Mouse (Mus musculus) cerebellum, adult 9-11 months (tissue): ENCODE data around the gene Gm20521.

Source experiments
- DNase-seq: peaks from one replicate; pipeline ENCODE4 v3.0.0; 2022

Gm20521 gene

GRCm38 (mm10) chr14:54894296-54895151 is 11.3 kb downstream of the Gm20521 start:
- no peak for DNase-seq

GRCm38 (mm10) chr14:54897445-54897844 is 14.2 kb downstream of the Gm20521 start:
- DNase-seq = no peak

- DNase-seq = peak; percentile 67
Measured at GRCm38 (mm10) chr14:54900383-54900782, 17.1 kb downstream of the Gm20521 start.

DNA sequence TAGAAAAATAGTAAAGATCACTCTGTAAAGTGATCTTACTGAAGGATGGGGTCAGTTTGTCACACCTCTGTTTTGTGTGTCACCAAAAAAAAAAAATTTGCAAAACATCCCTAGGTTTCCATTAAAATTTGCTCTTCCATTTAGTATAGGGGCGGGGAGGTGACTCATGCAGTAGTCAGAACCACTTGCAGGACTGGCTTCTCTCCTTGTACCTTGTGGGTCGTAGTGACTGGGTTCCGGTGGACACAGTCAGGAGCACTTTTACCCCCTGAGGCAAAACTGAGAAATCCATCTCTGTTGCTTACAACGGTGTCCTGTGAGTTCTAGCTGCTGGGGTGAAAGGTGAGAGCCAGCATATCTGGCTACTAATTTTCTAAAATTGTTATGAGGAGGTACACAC is 20.4 kb downstream of the Gm20521 start:
- no peak for DNase-seq

DNA sequence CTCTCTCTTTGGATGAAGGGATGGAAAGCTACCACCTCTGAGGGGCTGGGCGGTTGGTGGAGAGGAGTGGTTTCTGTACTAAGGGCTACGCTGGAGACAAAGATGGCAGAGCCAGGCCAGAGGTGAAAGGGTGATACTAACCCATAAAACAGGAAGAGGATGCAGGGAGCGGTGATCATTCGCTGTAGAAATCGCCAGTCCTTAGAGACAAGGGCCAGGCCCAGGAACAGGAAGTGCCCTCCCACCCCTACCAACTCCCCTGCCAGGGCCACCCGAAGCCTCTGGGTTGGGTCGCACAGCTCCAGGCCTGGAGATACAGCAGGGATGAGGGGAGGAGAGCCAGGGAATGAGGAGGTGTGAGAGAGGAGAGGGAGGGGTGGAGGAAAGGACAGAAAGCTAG is 25.4 kb downstream of the Gm20521 start:
- no peak for DNase-seq

DNA sequence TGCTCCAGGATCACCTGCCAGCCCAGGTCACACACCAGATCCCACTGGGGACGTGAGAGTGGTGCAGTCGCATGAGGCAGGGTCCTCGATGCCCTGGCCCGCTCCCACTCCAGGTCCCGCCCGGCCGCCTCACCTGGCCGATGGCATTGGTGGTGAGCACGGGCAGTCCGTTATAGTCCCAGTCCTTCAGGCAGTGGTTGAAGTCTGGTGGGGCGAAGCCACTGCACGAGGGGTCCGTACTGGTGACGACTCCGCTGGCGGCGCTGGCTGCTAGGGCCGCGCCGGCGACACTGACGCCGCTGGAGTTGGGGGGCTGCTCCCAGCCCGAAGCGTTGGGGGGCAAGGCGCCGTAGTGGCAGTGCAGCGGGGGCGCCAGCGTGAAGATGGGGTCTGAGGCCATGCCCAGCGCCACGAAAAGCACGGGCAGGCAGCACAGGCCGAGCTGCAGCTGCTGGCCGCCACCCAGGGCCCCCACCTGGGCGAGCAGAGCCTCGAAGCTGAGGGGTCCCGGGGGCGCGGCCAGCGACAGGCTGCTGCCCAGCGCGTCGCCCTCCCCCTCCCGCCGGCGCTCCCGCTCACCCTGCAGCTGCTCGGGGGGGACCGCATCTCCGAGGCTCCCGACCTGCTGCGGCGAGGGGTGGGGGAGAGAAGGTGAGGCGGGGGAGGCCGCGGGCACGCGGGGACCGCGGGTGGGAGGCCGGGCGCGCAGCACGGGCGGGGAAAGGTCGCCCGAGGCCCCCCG is 29.0 kb downstream of the Gm20521 start:
- DNase-seq = peak; percentile 61

DNA sequence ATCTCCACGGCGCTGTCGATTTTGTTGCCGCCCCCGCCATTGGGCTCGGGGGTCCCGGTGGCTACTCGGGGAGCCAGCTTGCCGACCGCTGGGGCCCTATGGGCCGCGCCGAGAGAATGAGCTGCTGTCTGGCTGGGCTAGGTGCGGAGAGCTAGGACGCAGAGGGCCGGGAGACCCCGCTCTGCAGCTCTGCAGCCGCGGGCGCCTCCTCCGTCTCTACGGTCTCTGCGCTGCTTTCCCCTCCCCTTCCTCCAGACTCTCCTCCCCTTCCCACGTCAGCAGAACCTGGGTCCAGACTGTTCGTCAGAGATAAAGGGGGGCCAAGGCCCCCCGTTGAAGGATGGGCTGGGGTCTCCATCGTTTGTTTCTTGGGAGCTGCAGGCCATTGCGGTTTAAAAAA is 29.6 kb downstream of the Gm20521 start, which contains the start of gene Slc22a17:
Gene Slc22a17, minus strand, starts transcription at position 247 of the 400 bp plus-strand sequence.
- peak; percentile 86 for DNase-seq

DNA sequence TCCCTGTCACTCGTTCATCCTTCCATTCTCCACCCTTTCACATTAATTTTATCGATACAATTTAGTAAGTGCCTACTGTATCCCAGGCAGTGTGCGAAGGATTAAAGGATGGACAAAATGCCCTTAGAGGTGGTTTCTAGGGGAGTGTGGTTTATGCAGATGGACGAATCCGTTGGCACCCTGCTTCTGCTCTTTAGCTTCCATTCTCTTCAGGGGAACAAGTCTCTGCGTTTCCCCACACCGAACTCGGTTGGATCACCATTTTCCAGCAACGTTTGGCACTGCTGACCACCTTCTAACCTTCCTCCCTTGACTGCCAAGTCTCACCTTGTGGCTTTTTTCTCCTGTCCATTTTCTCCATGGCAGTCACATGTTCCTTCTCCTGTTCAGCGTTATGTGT is 30.1 kb downstream of the Gm20521 start:
- DNase-seq = peak; percentile 48

DNA sequence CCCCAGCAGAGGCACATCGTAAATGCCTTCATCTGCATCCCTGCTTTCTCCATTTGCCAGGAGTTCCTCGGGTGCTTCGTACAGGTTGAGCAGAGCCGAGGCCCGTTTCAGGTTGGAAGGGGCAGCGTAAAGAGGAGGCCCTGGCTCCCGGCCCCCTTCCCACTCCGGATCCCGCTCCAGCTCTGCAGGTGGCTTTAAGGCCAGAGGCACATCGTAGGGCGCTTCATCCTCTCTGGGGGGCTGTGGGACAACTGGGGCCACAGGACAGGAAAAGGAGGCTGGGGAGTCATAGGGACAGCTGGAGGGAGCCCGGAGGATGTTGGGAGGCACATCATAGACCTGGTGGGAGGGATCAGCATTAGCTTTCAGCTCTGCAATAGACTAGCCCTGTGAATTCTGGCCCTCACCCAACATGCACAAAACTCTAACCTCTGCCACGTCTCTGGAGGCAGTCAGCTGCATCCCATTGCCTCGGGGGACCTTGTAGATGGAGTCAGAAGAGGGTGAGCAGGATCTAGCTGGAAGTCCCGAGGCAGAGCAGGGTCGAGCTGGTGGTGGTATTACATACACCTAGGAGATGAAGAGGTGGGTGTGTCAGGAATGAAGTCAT is 36.9 kb downstream of the Gm20521 start:
- no peak for DNase-seq

DNA sequence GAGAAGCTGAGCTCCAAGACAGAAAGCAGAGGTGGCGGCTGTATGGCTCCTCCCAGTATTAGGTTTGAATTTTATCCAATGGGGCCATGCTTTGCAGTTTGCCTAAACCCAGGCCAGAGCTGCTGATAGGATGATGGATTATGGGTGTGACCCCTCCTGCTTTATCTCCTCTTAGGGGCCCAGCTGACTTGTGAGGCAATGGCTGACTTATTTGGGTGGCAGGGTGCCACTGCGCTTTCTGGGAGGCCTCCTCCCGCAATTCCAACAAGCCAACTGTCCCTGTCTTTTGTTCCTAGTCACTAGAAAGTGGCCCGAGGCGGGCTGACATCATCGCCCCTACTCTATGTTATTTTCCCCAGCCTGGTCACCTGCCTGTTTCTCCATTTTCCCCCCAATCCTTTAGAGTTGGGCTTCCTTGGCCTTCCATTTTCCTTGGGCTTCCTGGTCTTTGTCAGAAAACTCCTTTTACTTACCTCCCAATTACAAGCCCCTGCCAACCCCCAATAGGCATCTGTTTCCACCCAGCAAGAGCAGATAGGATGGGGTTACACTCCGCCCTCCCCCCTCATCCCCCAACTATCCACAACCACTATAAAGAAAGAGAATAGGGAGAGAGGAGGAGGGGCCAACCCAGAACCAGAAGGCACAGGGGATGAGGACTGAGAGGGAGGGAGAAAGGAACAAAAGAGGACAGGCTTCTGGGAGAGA is 41.6 kb downstream of the Gm20521 start:
- no peak for DNase-seq

DNA sequence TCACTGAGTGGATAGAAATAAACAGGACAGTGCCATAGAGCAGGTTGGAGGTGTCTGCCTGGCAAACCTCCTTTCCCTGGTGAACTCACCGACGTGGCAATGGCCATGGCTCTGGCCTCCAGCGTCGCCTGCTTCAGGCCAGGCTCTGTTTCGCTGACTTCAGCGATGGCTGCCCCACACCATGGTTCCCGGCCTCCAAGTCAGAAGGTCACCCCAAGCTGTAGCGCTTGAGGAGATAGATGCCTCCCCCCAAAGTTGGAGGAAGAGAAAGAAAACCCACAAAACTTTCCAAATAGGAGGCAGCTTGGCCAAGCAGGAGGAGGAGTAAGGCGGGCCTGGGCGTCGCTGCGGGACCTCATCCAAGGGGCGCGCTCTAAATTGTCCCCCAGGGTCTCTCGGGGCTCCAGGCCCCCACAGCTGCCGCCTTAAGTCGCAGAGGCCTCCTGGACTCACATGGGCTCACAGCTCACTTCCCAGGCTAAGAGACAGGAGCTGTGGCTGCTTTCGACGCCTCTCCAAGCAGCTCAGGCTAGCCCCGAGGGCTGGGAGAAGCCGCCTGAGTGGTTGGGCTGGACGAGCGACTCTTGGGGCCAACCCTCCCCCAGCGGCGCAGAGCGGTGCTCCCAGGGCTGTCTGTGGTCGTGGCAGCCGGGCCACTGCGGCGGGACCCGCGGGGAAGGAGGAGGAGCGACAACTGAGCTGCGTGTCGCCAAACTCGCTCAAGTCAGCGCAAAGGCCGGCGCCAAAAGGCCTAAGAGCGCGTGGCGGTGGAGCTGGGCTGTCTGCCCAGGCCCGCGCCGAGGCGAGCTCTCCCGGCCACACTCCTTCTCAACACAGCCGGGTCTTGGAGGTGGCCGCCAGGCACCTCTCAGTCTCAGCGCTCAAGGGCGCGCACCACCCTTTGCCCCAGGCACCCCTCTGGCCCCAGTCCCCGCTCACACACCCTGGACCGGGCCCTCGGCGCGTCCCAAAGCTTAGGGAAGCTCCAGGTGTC is 42.4 kb downstream of the Gm20521 start, which contains the start of gene Efs:
Gene Efs, minus strand, starts transcription at position 778 of the 994 bp plus-strand sequence.
- DNase-seq = peak; percentile 56

DNA sequence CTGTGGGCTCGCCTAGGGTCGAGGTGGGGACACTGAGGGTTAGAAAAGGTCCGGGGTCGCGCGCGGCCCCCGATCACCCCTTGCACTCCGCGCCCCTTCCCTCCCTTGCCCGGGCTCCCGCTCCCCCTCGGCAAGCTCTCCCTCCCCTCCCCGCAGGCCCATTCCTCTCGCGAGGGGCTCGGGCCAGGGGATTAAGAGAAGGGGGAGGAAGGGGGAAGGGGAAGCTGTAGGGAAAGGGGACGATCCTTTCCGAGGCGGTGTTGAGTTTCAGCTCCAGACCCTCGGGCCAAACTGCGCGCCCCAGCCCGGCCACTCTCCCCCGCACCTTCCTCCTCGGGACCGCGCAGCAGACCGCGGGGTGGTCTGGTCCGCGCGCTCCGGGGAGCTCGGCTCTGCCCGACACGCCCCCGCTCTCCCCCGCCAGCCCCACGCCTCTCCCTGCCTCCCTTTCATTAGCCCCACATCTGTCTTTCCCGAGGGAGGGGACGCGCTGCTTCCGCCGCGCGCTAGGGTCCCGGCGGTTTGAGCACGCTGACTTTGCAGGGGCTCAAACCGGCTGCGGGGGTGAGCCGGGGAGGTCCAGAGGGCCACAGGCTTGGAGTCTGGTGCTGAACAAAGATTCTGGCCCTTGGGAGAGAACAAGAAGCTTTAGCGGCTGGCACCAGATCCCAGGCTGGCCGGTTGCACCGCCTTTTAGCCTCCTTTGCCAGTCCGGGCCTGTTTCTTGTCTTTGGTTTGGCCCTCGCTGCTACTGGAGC is 43.3 kb downstream of the Gm20521 start:
- no peak for DNase-seq

GRCm38 (mm10) chr14:54927296-54927695 is 44.1 kb downstream of the Gm20521 start:
- no peak for DNase-seq

GRCm38 (mm10) chr14:54929801-54930200 is 46.6 kb downstream of the Gm20521 start:
- DNase-seq = no peak

DNA sequence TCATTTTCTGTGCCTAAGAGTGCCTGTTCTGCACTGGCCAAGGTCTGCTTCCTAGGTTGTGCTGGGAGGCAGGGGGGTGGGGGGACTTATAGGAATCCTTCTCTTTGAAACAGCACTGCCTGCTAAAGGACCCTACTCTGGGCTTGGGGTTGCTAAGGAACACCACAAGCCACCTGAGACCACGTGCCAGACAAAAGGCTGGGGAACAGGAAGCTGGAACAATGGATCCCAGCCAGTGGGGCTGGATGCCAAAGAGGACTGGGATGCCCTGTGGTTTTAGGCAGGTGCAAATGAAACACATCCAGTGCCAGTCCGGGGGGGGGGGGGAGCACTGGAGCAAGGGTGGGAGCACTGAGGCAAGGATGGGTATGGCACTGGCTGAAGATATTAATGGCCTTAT is 47.2 kb downstream of the Gm20521 start:
- DNase-seq = no peak

DNA sequence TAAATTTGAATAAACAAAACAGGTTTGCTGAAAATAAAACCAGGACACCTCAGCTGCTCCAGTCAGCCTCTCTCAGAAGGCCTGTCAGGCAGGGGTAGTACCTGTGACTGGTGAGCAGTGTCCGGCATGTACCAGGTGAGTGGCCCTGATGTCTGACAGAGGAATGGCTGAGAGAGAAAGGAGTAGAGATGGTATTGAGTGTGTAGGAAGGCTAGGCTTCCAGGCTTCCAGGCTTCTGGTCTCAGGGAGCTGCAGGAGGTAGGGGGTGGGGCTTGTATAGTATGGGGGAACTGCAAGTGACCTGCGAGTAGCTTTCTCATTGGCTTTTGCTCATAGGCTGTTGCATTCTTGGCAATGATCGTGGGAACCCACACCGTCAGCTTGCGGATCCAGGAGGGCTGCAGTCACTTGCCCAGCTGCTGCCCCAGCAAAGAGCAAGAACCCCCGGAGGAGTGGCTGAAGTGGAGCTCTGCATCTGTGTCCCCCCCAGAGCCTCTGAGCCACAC is 49.5 kb downstream of the Gm20521 start, which contains the start of gene Il25:
Gene Il25, plus strand, starts transcription at position 51 of the 506 bp plus-strand sequence.
- no peak for DNase-seq

GRCm38 (mm10) chr14:54935904-54936830 is 52.9 kb downstream of the Gm20521 start, which contains the start of gene Cmtm5:
Gene Cmtm5, plus strand, starts transcription at chr14:54936261.
- peak; percentile 71 for DNase-seq

DNA sequence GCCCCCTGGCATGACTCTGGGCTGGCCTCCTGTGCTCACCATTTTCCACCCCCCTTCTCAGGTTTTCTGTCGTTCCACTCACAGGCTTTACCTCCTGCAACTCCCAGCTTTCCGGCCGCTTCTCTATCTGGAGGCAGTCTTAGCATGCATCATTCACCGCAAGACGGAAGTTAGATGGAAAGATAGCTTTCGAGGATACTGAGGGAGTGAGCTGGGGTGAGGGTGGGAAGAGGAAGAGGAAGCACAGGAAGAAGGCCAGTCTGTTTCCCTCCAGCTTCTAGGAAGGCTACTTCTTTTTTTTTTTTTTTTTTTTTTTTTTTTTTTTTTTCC is 53.6 kb downstream of the Gm20521 start:
- no peak for DNase-seq
